Mouse (Mus musculus): ENCODE measurements around the gene Mdk.

The Mdk gene

GRCm38 (mm10) chr2:91927826-91928533 lies 4.1 kb downstream of the Mdk start:
- H3K36me3 ChIP-seq (ENCODE audit: insufficient read depth, low read length): peaks cover 2% of the 10 kb centered on the region; the same call in 1 of the 2 replicates
- peaks cover 60% of the 10 kb centered on the region for H3K27me3 ChIP-seq (ENCODE audit: insufficient read depth, low read length)
- TF ChIP-seq CTCF (conservative IDR thresholded peaks at IDR 0.05; ENCODE audit: low read length): peak; percentile 64
- TF ChIP-seq NANOG (IDR thresholded peaks at IDR 0.05; ENCODE audit: borderline replicate concordance, low read length): no peak
- no peak for TF ChIP-seq POU5F1 (IDR thresholded peaks at IDR 0.05; ENCODE audit: borderline replicate concordance, low read length)
- peak overlapping the region; percentile 74 for H3K4me3 ChIP-seq (replicated peaks; ENCODE audit: low read length)
- peaks cover 85% of the 10 kb centered on the region for H3K4me1 ChIP-seq (replicated peaks; ENCODE audit: low read depth, low read length)
- H3K9me3 ChIP-seq (ENCODE audit: low read length): no peaks in the 10 kb centered on the region

GRCm38 (mm10) chr2:91926949-91927348 lies 5.1 kb downstream of the Mdk start, which contains the start of gene Chrm4:
Chrm4 (plus strand) TSS chr2:91927249.
- Histone ChIP-seq H3K4me1 (replicated peaks; ENCODE audit: low read depth, low read length) (peaks cover 89% of the 10 kb centered on the region), H3K4me3 (replicated peaks; ENCODE audit: low read length) (peak within 1 kb of the TSS; percentile 74), H3K36me3 (ENCODE audit: insufficient read depth, low read length) (no peaks in the 10 kb centered on the region), H3K27me3 (ENCODE audit: insufficient read depth, low read length) (peaks cover 71% of the 10 kb centered on the region), H3K9me3 (ENCODE audit: low read length) (no peaks in the 10 kb centered on the region)
- TF ChIP-seq NANOG (IDR thresholded peaks at IDR 0.05; ENCODE audit: borderline replicate concordance, low read length): no peak
- no peak for TF ChIP-seq CTCF (conservative IDR thresholded peaks at IDR 0.05; ENCODE audit: low read length)
- TF ChIP-seq POU5F1 (IDR thresholded peaks at IDR 0.05; ENCODE audit: borderline replicate concordance, low read length): no peak

- H3K27me3 ChIP-seq (ENCODE audit: insufficient read depth, low read length): peaks cover 86% of the 10 kb centered on the region
- peaks cover 93% of the 10 kb centered on the region for H3K4me1 ChIP-seq (replicated peaks; ENCODE audit: low read depth, low read length)
- H3K9me3 ChIP-seq (ENCODE audit: low read length): no peaks in the 10 kb centered on the region
- TF ChIP-seq CTCF (conservative IDR thresholded peaks at IDR 0.05; ENCODE audit: low read length) (no peak), POU5F1 (IDR thresholded peaks at IDR 0.05; ENCODE audit: borderline replicate concordance, low read length) (no peak), NANOG (IDR thresholded peaks at IDR 0.05; ENCODE audit: borderline replicate concordance, low read length) (no peak)
- H3K36me3 ChIP-seq (ENCODE audit: insufficient read depth, low read length): no peaks in the 10 kb centered on the region
- peak overlapping the region; percentile 39 for H3K4me3 ChIP-seq (replicated peaks; ENCODE audit: low read length)
Measured at GRCm38 (mm10) chr2:91925442-91925841, 6.7 kb downstream of the Mdk start.

GRCm38 (mm10) chr2:91924726-91925125 lies 7.4 kb downstream of the Mdk start:
- Histone ChIP-seq H3K27me3 (ENCODE audit: insufficient read depth, low read length) (peaks cover 92% of the 10 kb centered on the region), H3K4me1 (replicated peaks; ENCODE audit: low read depth, low read length) (peaks cover 87% of the 10 kb centered on the region), H3K4me3 (replicated peaks; ENCODE audit: low read length) (peak overlapping the region; percentile 39; the same call in 1 of the 2 replicates), H3K36me3 (ENCODE audit: insufficient read depth, low read length) (no peaks in the 10 kb centered on the region), H3K9me3 (ENCODE audit: low read length) (no peaks in the 10 kb centered on the region)
- TF ChIP-seq CTCF (conservative IDR thresholded peaks at IDR 0.05; ENCODE audit: low read length): no peak
- no peak for TF ChIP-seq POU5F1 (IDR thresholded peaks at IDR 0.05; ENCODE audit: borderline replicate concordance, low read length)
- no peak for TF ChIP-seq NANOG (IDR thresholded peaks at IDR 0.05; ENCODE audit: borderline replicate concordance, low read length)

- no peaks in the 10 kb centered on the region for H3K9me3 ChIP-seq (ENCODE audit: low read length)
- peak overlapping the region; percentile 83 for H3K4me3 ChIP-seq (replicated peaks; ENCODE audit: low read length)
- TF ChIP-seq POU5F1 (IDR thresholded peaks at IDR 0.05; ENCODE audit: borderline replicate concordance, low read length) (no peak), NANOG (IDR thresholded peaks at IDR 0.05; ENCODE audit: borderline replicate concordance, low read length) (no peak), CTCF (conservative IDR thresholded peaks at IDR 0.05; ENCODE audit: low read length) (peak; percentile 48)
- peaks cover 3% of the 10 kb centered on the region for H3K36me3 ChIP-seq (ENCODE audit: insufficient read depth, low read length)
- peaks cover 85% of the 10 kb centered on the region for H3K27me3 ChIP-seq (ENCODE audit: insufficient read depth, low read length)
- H3K4me1 ChIP-seq (replicated peaks; ENCODE audit: low read depth, low read length): peaks cover 80% of the 10 kb centered on the region
Measured at GRCm38 (mm10) chr2:91923415-91924337, 8.4 kb downstream of the Mdk start.

GRCm38 (mm10) chr2:91922586-91923414 lies 9.3 kb downstream of the Mdk start:
- peaks cover 77% of the 10 kb centered on the region for H3K27me3 ChIP-seq (ENCODE audit: insufficient read depth, low read length)
- TF ChIP-seq NANOG (IDR thresholded peaks at IDR 0.05; ENCODE audit: borderline replicate concordance, low read length) (no peak), POU5F1 (IDR thresholded peaks at IDR 0.05; ENCODE audit: borderline replicate concordance, low read length) (no peak), CTCF (conservative IDR thresholded peaks at IDR 0.05; ENCODE audit: low read length) (no peak)

GRCm38 (mm10) chr2:91921790-91922570 lies 10.1 kb downstream of the Mdk start:
- H3K4me3 ChIP-seq (replicated peaks; ENCODE audit: low read length): peak overlapping the region; percentile 83
- no peak for TF ChIP-seq POU5F1 (IDR thresholded peaks at IDR 0.05; ENCODE audit: borderline replicate concordance, low read length)
- peak; percentile 37 for TF ChIP-seq CTCF (conservative IDR thresholded peaks at IDR 0.05; ENCODE audit: low read length)
- H3K27me3 ChIP-seq (ENCODE audit: insufficient read depth, low read length): peaks cover 71% of the 10 kb centered on the region
- H3K9me3 ChIP-seq (ENCODE audit: low read length): no peaks in the 10 kb centered on the region
- H3K36me3 ChIP-seq (ENCODE audit: insufficient read depth, low read length): peaks cover 20% of the 10 kb centered on the region
- H3K4me1 ChIP-seq (replicated peaks; ENCODE audit: low read depth, low read length): peaks cover 64% of the 10 kb centered on the region

More at GRCm38 (mm10) chr2:91922586-91923414, 9.3 kb downstream of the Mdk start:
- Histone ChIP-seq H3K36me3 (ENCODE audit: insufficient read depth, low read length) (peaks cover 12% of the 10 kb centered on the region), H3K4me1 (replicated peaks; ENCODE audit: low read depth, low read length) (peaks cover 72% of the 10 kb centered on the region), H3K9me3 (ENCODE audit: low read length) (no peaks in the 10 kb centered on the region), H3K4me3 (replicated peaks; ENCODE audit: low read length) (peak overlapping the region; percentile 83)

All from E14TG2a.4 (cell line).